Mouse (Mus musculus) embryo, embryonic 11 days (tissue): ENCODE results near the gene Fam181b.

Experiments
- DNase-seq: peaks from one replicate; pipeline ENCODE4 v3.0.0-alpha.2; 2015

Gene Fam181b

GRCm38 (mm10) chr7:93079785-93080730, at the start of gene Fam181b:
TSS of gene Fam181b (plus strand) at chr7:93079865.
- peak; percentile 97 for DNase-seq

GRCm38 (mm10) chr7:93037763-93038471, 41.7 kb upstream of the Fam181b start:
- DNase-seq: peak; percentile 50

GRCm38 (mm10) chr7:93038472-93038828, 41.2 kb upstream of the Fam181b start:
- peak; percentile 13 for DNase-seq

GRCm38 (mm10) chr7:93039542-93039941, 40.1 kb upstream of the Fam181b start:
- DNase-seq: no peak

- no peak for DNase-seq
These were observed 35.3 kb upstream of the Fam181b start for GRCm38 (mm10) chr7:93044359-93044758.

GRCm38 (mm10) chr7:93044788-93045187, 34.9 kb upstream of the Fam181b start:
- no peak for DNase-seq

GRCm38 (mm10) chr7:93060831-93061230, 18.8 kb upstream of the Fam181b start:
- DNase-seq: no peak

GRCm38 (mm10) chr7:93061747-93062146, 17.9 kb upstream of the Fam181b start:
- DNase-seq: no peak

GRCm38 (mm10) chr7:93062189-93062588, 17.5 kb upstream of the Fam181b start:
- peak; percentile 74 for DNase-seq

- DNase-seq: peak; percentile 32
These were observed 12.1 kb upstream of the Fam181b start for GRCm38 (mm10) chr7:93067464-93068015.

GRCm38 (mm10) chr7:93076435-93076960, 3.2 kb upstream of the Fam181b start:
- peak; percentile 64 for DNase-seq

- no peak for DNase-seq
These were observed 263 bp upstream of the Fam181b start for GRCm38 (mm10) chr7:93079420-93079784.

GRCm38 (mm10) chr7:93080731-93081430, 1.2 kb downstream of the Fam181b start:
- DNase-seq: peak; percentile 60

GRCm38 (mm10) chr7:93093371-93094058, 13.8 kb downstream of the Fam181b start:
- DNase-seq: peak; percentile 54

GRCm38 (mm10) chr7:93095511-93095910, 15.8 kb downstream of the Fam181b start:
- DNase-seq: peak; percentile 81

GRCm38 (mm10) chr7:93104776-93105340, 25.2 kb downstream of the Fam181b start:
- DNase-seq: no peak

- DNase-seq: no peak
These were observed 30.8 kb downstream of the Fam181b start for GRCm38 (mm10) chr7:93110370-93110965.

GRCm38 (mm10) chr7:93111056-93111455, 31.4 kb downstream of the Fam181b start:
- no peak for DNase-seq

- DNase-seq: no peak
These were observed 37.9 kb downstream of the Fam181b start for GRCm38 (mm10) chr7:93117561-93117960.

- peak; percentile 6 for DNase-seq
These were observed 44.3 kb downstream of the Fam181b start for GRCm38 (mm10) chr7:93123936-93124335.
